Mouse (Mus musculus): ENCODE measurements around the gene Irf2.

The Irf2 gene

GRCm38 (mm10) chr8:46801153-46801684, 61.7 kb downstream of the Irf2 start:
- no peak for DNase-seq (ENCODE audit: low read depth)

DNA sequence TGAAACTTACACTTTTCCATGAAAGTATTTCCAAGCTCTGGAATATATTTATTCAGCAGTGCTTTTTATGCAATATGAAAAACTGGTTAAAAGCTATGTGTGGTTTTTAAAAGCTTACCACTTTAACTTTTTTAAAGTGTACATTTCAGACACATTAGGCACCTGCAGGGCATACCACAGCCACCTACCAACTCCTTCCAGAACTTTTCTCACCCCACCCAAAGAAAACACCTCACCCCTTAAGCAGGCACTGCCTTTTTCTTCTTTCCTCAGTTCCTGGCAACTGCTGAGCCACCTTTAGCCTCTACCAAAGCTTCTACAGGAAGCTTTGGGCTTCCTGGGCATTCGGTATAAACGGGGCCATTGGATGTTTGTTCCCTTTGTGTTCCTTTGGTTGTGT, 62.5 kb downstream of the Irf2 start:
- DNase-seq (ENCODE audit: low read depth), result no peak

- no peak for DNase-seq (ENCODE audit: low read depth)
These were observed 65.2 kb downstream of the Irf2 start for GRCm38 (mm10) chr8:46804721-46805120.

DNA sequence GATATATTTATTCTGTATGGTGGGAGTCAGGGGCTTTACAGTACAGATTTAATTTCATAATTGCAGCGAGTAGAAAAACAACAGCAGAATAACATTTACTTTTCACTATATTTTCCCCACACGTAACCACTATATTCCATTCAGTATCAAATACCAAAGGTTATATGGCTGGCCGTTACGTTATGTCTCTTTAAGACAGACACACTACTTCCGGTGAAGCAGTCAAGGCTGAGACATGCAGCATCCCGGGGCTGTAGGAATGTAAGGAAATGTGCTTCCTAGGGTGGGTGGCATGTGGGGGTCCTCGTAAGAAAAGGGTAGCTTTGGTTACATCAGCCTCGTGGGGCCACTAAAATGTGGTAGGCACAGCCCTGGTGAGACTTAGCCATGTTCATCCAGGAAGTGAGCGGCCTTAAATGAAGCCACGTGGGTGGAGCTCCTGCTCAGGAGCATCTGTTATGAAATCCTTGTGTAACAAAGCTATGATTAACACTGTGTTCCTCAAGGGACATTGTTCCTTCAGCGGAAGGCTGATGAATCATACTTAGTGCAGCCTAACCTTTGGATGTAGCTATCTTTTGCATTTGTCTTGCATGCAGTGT, 71.6 kb downstream of the Irf2 start:
- DNase-seq (ENCODE audit: low read depth), result no peak

GRCm38 (mm10) chr8:46811944-46812343, 72.4 kb downstream of the Irf2 start:
- no peak for DNase-seq (ENCODE audit: low read depth)

- no peak for DNase-seq (ENCODE audit: low read depth)
These were observed 73.4 kb downstream of the Irf2 start for GRCm38 (mm10) chr8:46812966-46813365.

GRCm38 (mm10) chr8:46818106-46818989, 78.8 kb downstream of the Irf2 start:
- DNase-seq (ENCODE audit: low read depth), result no peak

GRCm38 (mm10) chr8:46818990-46819288, 79.4 kb downstream of the Irf2 start:
- DNase-seq (ENCODE audit: low read depth), result no peak

DNA sequence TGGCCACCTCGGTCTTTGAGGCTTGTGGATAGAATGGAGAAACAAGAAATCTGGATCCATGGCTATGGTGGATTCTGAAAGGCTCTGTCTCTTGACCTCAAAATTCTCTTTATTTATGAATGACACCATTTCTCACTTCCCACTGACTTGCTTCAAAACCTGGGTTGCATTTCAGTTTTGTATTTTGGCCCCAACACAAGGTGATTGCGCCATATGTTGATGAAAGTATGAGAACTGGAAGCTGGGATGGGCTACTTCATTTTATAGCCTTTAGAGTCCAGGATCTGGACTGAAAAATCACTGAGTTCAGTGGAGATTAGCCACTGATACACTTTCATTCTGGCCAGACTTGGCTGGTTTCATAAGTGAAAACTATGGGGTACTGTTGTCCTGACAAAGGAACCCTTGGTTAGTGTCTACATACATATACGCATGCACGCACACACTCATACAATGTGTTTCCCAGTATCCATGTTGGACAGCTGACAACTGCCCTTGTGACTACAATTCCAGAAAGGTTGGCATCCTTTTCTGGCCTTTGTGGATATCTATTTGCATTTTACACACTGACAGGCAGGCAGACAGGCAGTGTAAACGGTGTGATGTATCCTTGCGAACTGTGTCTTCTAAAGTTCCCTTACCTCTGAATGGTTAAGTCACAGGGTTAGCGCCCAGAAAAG, 89.3 kb downstream of the Irf2 start:
- DNase-seq (ENCODE audit: low read depth), result no peak

DNA sequence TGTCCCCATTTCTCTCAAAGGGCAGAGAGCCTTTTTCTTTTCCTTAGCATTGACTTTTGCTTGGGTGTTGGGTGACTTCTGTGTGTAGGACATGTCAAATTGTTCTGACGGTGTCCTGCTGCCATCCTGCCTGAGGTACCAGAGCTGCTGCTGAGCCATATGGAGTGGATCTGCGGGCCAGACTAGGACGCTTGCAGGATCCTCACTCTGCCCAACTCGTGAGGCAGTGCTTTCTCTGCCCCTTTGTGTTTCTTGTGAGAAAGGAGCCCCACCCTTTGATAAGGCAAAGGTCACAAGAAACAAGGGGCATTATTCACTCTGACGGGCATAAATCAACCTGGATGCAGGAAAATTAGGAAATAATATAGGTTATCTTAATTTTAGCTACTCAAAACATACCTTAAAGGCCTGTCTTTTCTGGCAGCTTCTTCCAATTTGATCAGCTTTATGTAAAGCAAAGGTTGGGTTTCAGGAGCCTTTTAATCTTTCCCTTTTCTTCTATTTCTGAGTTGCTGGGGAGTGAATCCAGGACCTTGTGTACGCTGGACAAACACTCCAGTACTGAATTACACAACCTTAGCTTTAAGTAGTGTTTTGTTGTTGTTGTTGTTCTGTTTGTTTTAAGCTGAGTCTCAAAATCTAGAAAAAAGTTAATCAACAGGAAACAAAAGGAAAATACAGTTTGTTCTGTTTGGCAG, 90.0 kb downstream of the Irf2 start:
- DNase-seq (ENCODE audit: low read depth), result no peak

DNA sequence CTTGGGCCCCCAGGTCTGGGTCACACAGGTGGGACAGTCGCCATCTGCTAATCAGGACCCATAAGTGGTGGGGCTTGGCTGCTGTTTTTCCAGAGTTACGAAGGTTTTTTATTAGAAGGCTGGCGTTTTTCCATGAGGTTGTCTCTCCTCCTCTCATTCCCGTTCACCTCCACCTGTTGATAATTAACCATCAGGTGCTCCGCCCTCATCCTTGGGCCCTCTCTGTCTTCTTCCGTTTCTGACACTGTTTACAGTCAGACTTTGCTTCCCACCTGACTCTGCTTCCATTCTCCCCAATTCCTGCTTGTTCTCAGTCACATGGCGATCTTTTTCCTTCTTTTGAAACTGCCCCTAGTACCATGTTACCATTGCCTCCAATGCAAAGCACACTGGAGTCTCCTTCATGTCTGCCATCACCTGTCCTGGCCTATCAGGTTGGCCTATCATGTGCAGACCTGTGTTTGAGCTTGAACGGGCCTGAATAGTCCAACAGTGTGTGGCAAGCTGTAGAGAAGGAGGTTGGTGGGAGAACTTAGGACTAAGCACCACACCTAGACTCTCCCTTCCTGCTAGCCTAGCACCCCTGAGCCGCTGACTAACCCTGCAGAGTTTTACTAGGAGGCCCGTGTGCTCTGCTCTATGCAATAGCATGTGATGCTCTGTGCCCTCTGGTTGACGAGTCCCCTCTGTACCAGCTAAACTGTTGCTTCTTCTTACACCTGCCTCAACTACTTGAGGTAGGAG, 90.8 kb downstream of the Irf2 start:
- no peak for DNase-seq (ENCODE audit: low read depth)

DNA sequence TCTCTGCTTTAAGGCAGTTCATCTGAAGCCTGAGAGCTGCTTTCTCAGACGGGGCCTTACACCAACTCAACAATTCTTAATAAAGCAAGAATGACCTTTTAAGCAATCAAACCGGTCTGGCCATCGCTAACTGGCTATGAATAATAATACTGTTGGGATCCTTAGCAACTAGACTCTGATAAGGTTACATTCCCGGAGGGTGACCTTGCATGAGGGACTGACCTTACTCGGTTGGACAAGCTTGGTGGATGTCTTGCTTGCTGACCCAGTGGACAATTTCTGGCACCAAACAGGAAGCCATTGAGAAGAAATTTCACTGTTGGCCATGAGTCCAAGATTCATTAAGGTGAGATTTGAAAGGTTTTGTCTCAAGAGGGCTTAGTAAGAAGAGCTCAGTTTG, 92.4 kb downstream of the Irf2 start:
- DNase-seq (ENCODE audit: low read depth), result no peak

- no peak for DNase-seq (ENCODE audit: low read depth)
These were observed 92.9 kb downstream of the Irf2 start for GRCm38 (mm10) chr8:46832399-46832798.

- DNase-seq (ENCODE audit: low read depth), result no peak
These were observed 94.2 kb downstream of the Irf2 start for GRCm38 (mm10) chr8:46833763-46834162.

GRCm38 (mm10) chr8:46834440-46834839, 94.9 kb downstream of the Irf2 start:
- DNase-seq (ENCODE audit: low read depth), result no peak

DNA sequence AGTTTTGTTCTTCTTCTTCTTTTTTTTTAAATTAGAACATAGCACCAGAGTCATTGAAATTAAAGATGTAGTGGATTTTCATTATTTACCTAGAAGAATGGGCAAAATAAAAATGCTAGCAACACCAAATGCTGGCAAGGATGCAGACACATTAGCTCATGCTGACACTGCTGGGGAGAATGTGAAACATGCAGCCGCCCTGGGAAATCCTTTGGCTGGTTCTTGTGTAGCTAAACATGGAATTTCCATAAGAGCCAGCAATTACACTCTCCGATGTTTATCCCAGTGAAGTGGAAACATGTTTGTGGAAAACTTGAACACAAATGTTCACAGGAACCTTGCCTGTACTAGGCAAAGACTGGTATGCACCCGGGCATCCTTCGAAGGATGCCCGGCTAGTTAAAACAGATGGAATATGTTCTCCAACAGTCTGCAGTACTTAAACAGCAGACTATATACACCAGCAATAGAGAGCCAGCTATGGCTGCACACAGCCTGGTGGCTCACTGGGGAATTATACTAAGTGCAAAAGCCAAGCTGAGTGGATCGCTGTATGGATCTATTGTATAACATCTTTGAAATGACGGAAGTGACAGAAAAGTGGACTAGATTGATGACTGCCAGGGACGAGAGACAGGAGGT, 96.6 kb downstream of the Irf2 start:
- no peak for DNase-seq (ENCODE audit: low read depth)

DNA sequence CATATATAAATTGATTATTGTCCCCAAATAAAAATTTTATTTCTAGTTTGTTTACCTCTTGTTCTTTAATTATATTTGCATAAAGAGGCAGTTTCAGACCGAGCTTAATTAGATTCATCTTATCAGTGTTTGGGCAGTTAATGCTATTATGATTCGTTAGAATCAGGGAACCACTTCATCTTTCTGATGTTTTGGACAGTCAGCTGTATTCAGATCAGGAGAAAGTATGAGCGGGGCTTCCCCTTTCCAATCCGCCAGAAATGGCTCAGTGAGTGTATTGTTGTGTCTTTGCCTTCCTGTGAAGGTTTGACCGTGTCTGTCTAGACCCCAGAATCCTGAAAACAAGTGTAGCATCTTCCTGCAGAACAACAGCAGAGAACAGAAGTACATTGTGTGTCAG, 97.4 kb downstream of the Irf2 start:
- no peak for DNase-seq (ENCODE audit: low read depth)

GRCm38 (mm10) chr8:46838052-46838451, 98.5 kb downstream of the Irf2 start:
- no peak for DNase-seq (ENCODE audit: low read depth)

DNA sequence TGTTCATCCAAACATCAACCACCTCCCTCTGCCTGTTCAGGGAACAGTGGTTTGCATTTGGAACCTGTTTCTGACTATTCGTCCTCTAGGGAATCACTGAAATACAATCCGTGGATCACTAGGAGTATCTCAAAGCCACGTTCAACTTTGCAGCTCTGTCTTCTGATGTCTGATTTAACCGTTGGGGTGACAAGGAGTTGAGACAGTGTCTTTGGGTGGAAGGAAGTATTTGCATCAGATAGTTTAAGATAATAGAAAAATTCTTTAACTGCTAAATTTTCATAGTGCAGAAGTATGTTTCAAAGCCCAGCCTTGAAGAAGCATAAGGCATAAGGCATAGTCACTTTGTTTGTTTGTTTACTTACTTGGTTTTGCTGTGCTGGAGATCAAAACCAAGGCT, 100.9 kb downstream of the Irf2 start:
- DNase-seq (ENCODE audit: low read depth), result no peak

DNA sequence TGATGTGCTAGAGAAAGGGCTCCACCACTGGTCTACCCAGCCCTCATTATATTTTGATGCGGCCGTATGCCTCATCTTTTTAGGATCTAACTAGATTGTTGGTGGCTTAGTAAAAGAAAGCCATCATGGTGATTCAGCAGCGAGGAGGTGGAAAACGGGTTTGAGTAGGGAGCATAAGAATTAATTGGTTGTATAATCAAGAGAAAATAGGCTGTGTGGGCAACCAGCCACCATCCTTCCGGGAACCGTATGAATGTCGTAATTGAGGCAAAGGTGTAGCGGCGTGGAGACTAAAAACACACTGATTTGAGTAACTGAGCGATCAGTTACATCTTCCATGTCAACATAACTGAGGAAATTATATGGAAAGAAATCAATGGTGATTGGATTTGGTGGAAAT, 101.3 kb downstream of the Irf2 start:
- no peak for DNase-seq (ENCODE audit: low read depth)

- peak; percentile 25 for DNase-seq (ENCODE audit: low read depth)
These were observed 103.2 kb downstream of the Irf2 start for GRCm38 (mm10) chr8:46842676-46843181.
